Mouse (Mus musculus): ENCODE measurements around the gene Cwc25. TPM values are rescaled to one million over a fixed set of nuclear protein-coding genes. Genes with fewer than 3 reads are reported as not detected.

Gene Cwc25
- polyA plus RNA-seq, 1 experiment from 2014 or later, result 18.0 TPM

Small RNA genes within 50 kb of the gene (microRNA-seq; reads per million reads assigned to microRNA genes)
- gene Mir8102, result 1.3 reads per million

Other genes starting within 250 kb of the Cwc25 start
- gene Srcin1, start 190.4 kb downstream of the Cwc25 start, polyA plus RNA-seq (2015; fragmentation: Nextera tagmentation; extraction: Ambion mirVana), result 5.6 and 6.4 TPM in 2 replicates
- 3.5 and 3.9 TPM in 2 replicates for gene Epop, start 136.9 kb downstream of the Cwc25 start, polyA plus RNA-seq (2015; fragmentation: Nextera tagmentation; extraction: Ambion mirVana)
- 3.2 and 3.5 TPM in 2 replicates for gene Mllt6, start 103.1 kb downstream of the Cwc25 start, polyA plus RNA-seq (2015; fragmentation: Nextera tagmentation; extraction: Ambion mirVana)
- gene Cisd3, start 80.7 kb downstream of the Cwc25 start, polyA plus RNA-seq (2015; fragmentation: Nextera tagmentation; extraction: Ambion mirVana), result 12.8 and 17.3 TPM in 2 replicates
- 21.5 and 22.9 TPM in 2 replicates for gene Pcgf2, start 66.1 kb downstream of the Cwc25 start, polyA plus RNA-seq (2015; fragmentation: Nextera tagmentation; extraction: Ambion mirVana)
- gene Psmb3, start 63.2 kb downstream of the Cwc25 start, polyA plus RNA-seq (2015; fragmentation: Nextera tagmentation; extraction: Ambion mirVana), result 559 and 571 TPM in 2 replicates
- gene Pip4k2b, start 21.9 kb downstream of the Cwc25 start, polyA plus RNA-seq (2015; fragmentation: Nextera tagmentation; extraction: Ambion mirVana), result 3.5 and 4.2 TPM in 2 replicates
- 0.62 and 0.76 TPM in 2 replicates for gene 1700001P01Rik, start 9.4 kb upstream of the Cwc25 start, polyA plus RNA-seq (2015; fragmentation: Nextera tagmentation; extraction: Ambion mirVana)
- 386 and 461 TPM in 2 replicates for gene Rpl23, start 15.9 kb upstream of the Cwc25 start, polyA plus RNA-seq (2015; fragmentation: Nextera tagmentation; extraction: Ambion mirVana)
- 95.3 and 109 TPM in 2 replicates for gene Lasp1, start 32.4 kb upstream of the Cwc25 start, polyA plus RNA-seq (2015; fragmentation: Nextera tagmentation; extraction: Ambion mirVana)
- 17.4 and 18.7 TPM in 2 replicates for gene B230217C12Rik, start 74.2 kb upstream of the Cwc25 start, polyA plus RNA-seq (2015; fragmentation: Nextera tagmentation; extraction: Ambion mirVana)
- 0.78 and 1.4 TPM in 2 replicates for gene Fbxo47, start 117.6 kb upstream of the Cwc25 start, polyA plus RNA-seq (2015; fragmentation: Nextera tagmentation; extraction: Ambion mirVana)
- 0.14 and 0.34 TPM in 2 replicates for gene Plxdc1, start 219.9 kb upstream of the Cwc25 start, polyA plus RNA-seq (2015; fragmentation: Nextera tagmentation; extraction: Ambion mirVana)
- 8.4 and 11.0 TPM in 2 replicates for gene Arl5c, start 229.6 kb upstream of the Cwc25 start, polyA plus RNA-seq (2015; fragmentation: Nextera tagmentation; extraction: Ambion mirVana)